Mouse (Mus musculus) CD4-positive, CD25-positive, alpha-beta regulatory T cell, adult 4 months (primary cell): ENCODE results near the gene Bap1. TPM values are rescaled to one million over a fixed set of nuclear protein-coding genes. Genes with fewer than 3 reads are reported as not detected.

Experiments
- ATAC-seq: one replicate; pipeline ENCODE4 v1.8.0; 2017
- polyA plus RNA-seq, 2 experiments: library from polyadenylated mRNA; unstranded; fragments of 100-300 nt; shearing (Covaris generic); gene quantifications; one replicate each; pipeline ENCODE4 v1.2.1; 2017

The Bap1 gene
- polyA plus RNA-seq, 2 experiments from 2014 or later = 26.4 to 36.3 TPM

DNA sequence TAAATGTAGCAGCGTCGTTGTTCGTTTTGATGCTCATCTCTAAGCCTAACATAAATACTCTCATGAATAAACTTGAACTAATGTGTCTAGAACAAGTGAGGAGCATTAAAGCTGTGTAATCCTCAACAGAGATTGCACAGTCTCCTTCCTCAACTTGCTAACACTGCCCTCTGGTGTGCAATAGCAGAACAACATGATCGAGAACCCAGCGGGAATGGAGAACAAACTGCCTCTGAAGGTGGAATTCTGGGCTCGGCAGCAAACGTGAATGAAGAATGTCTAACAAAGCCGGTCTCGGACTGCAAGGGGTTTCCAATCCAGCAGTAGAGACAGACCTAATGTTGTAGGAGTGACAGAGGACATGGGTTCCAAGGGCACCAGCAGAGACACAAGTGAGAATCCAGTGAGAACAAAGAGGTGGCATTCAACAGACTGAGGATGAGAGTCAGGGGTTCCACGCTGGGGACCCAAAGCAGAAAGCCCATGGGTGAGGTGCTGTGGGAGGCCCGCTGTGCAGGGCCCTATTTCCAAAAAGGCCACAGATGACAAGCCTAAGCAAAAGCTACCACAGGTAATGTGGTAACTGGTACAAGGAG lies 17.2 kb upstream of the Bap1 start:
- ATAC-seq = peak; percentile 83

DNA sequence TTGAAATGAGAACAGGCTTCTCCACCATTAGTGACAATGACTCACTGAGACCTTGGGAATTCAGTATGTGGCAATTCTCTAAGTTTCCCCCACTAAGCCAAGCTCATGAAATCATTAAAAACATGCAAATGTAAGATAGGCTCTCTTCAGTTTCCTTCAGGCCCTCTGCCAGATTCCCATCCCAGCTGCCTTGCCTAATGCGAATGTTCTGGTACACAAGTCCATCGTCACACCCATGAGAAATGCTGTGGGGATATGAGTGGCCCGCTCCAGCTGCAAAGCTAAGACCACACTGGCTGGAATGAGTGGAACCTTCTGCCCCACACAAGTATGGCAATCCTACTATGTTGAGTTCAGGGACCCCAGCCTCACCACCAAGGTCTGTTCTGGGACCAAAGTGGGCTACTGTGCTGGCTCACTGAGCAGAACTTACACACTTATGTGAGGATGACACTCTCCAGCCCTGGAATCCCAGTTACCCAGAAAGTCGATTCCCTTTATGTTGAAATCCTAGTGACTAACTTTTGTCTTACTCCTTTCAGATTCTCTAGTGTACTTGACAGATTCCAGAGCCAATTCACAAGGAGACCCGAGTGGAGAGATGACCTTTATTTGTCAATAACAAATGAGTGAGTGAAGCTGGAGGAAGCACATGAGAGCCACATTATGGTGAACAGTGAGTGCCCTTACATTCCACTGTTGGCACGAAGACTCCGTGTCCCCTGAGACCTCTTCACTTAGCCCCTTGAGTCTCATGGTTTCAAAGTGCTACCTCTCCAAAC lies 14.0 kb upstream of the Bap1 start:
- no peak for ATAC-seq

DNA sequence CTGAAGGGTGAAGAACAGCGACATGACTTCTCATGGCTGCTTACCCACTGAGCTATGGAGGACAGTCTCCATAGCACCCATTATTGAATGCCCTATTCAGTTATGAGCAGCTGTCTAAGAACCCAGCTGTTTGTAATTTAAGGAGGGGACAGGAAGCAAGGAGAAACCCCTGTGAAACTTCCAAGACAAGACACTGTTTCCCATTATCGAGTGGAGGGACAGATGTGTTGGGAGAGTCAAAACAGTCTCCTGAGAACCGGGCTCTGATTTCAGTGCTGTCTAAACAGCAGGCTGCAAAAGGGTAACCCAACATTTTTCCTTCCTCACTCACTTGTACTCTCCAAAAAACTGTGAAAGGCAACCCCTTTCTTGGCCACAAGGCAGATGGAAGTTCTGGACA lies 10.7 kb upstream of the Bap1 start:
- ATAC-seq = no peak

DNA sequence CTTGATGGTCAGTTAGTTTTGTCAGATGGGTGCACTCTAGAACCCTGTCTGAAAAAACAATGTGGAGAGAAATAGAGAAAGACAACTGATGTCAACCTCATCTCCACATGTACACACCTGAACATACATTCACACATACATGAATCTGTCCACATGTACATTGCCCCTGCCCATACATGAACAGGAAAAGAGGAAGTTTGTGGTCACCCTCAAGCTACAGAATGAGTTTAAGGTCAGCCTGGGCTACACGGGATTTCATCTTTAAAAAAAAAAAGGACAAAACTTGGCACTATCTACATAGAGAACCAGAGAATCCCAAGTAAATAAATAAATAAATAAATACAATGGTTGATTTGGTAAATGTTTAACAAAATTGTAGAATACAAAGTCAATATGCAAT lies 6.5 kb upstream of the Bap1 start:
- ATAC-seq = no peak

DNA sequence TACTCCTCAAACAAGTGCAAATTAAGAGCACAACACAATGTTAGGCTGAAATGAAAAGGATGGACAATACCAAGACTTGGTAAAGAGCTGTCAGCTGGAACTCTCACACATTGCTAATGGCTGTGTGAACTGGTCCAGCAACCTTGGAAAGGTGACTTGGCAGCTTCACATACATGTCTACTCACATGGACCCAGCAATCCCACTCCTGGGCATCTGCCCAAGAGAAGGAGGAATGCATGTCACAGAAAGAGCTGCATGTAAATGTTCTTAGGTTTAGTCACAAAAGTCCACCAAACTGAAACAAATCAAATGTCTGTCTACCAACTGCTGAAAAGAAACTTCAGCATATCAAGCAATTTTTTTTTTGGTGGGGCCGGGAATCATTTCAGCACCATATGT lies 5.3 kb upstream of the Bap1 start:
- no peak for ATAC-seq

DNA sequence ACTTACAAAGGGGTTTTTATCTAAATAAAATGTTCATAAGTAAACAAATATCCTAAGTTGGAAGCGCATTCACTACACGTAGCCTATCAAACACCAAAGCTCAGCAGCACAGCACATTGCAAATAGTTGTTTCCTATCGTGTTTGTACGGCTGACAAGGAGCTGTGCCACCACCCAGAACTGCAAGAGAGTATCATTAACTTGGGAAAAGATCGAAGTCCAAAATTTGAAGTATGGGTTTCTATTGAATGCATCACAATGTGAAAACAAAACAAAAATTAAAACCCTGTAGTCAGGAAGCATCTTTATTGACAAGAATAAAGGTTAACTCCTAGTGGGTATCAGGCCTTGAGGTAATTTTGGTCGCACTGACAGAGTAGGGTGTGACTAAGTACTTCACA lies 2.9 kb upstream of the Bap1 start:
- no peak for ATAC-seq

DNA sequence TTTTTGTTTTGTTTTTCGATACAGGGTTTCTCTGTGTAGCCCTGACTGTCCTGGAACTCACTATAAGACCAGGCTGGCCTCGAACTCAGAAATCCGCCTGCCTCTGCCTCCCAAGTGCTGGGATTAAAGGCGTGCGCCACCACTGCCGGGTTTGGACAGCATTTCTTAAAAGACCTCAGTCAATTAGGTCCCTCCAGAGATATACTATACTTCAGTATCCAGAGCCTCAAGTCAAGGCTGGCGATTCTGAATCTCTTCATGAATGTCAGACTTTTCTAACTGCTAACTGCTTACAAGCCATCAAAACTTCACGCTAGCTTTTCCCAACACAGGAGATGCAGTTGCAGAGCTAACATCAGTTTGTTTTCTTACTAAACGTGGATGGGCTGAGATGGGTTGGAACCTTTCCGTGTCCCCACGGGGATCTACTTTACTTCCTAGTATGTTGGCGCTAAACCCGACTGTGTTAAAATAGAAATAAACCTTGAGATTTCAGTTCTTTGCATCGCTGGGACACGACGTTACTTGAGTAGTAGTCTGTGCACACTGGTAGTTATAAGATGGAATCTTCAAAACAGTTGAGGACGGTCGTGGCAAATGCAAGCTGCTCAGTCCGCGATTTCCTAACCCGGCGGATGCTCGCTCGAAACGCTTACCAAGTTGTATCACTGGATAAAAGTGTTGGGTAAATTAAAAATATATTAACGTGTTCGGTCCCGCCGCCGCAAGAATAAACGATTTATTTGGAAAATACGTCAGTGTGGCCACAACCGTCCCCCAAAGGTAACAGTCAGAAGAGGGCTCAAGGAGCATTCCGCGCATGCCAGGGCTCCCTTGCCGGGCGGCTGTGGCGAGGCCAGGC lies 797 bp upstream of the Bap1 start:
- ATAC-seq = peak; percentile 46

DNA sequence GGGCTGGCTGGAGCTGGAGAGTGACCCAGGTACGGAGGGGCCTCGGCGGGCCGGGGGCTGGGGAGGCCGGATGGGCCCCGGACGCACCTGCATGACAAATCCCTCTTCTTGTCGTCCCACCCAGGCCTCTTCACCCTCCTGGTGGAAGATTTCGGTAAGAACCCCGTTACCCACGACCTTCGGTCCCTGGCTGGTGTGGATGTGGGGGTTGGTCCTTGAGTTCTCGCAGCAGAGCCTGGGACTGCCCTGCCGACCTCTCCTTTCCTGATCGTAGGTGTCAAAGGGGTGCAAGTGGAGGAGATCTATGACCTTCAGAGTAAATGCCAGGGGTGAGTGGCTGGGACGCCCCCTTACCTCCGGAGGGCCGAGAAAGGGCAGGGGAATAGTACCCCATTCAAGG lies 376 bp downstream of the Bap1 start:
- ATAC-seq = peak; percentile 30

DNA sequence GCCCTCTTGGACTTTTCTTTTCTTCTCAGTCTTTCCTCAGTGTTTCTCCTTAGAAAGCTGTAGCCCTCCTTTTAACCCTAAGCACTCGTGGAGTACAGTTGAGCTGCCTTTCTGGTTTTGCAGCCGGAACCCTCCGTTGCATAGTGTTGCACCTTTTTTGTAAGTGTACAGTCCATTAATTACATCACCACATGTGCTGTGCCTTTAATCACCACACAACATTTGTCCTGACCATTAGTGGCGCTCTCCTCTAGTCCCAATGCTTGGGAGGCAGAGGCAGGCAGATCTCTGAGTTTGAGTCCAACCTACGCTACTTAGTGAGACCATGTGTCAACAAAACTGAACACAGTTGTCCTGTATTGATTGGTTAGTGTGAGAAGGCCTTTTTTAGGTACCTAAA lies 841 bp downstream of the Bap1 start:
- no peak for ATAC-seq

DNA sequence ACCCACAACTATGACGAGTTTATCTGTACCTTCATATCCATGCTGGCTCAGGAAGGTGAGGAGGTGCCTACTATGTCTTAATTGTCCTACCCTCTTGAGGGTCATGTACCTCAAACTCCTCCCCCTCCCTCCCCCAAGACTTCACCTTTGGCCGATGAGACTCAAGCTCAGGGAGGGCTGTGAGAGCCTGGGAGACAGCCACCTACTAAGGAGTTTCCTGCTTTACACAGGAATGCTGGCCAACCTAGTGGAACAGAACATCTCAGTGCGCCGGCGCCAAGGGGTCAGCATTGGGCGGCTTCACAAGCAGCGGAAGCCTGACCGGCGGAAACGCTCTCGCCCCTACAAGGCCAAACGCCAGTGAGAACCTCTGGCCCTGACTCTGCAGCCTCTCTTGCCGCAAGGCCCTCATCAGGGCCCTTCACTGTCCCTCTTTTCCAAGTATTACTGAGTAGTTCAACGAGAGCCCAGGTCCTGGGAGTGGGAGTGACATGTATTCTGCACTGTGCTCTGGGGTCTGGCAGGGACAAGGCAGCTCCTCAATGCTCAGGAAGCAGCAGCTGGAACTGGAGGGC lies 7.3 kb downstream of the Bap1 start:
- ATAC-seq = no peak

DNA sequence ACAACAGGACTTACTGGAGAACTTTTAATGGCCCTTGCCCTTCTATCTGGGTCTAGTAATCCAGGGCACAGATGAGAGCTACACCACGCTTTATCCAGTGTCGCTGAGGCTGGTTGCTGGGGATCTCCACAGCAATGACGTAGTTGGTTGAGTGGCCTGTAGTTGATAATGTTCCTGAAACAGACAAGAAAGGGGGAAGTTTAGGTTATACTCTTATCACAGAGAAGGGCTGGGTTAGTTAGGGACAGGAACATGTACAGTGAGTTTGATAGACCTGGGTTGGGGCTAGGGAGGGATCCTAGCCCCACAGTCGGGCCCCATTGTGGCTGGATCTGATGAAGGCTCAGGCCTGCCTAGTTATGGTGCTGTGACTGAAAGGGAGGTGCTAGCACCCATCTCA lies 9.1 kb downstream of the Bap1 start:
- no peak for ATAC-seq

DNA sequence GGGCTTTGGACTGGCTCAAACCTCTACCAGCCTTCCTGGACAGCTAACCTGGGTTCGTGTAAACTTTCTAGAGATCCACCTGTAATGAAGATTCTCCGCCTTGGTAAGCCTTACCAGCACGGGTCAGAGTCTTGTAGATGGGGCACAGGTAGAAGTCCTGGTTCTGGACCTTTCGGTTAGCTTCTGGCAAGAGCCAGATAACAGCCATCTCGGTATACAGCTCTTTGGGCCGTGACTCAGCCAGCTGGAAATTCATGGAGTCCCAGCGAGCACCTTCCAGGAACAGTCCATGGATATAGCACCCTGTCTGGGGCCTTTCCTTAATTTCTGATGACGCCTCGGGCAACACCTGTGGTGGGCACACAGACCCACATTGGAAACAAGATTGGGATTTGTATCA lies 9.7 kb downstream of the Bap1 start:
- no peak for ATAC-seq

DNA sequence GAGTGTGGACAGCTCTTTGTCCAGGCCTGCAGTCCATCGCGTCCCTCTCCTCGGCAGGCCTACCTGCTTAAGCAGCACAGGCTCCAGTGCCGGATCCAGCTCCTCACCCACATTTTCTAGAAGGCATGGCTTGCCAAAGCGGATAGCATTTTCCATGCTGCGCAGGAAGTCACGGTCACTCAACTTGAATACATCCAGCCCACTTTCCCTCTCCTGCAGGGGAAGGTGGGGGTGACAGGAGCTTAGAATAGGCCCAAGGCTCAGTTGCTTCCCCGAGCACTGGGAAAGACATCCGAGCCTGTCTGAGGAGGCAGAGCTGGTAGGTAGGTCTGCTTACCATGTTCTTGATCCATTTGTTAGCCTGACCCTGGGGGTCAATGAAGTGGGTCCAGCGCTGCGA lies 16.4 kb downstream of the Bap1 start:
- no peak for ATAC-seq

DNA sequence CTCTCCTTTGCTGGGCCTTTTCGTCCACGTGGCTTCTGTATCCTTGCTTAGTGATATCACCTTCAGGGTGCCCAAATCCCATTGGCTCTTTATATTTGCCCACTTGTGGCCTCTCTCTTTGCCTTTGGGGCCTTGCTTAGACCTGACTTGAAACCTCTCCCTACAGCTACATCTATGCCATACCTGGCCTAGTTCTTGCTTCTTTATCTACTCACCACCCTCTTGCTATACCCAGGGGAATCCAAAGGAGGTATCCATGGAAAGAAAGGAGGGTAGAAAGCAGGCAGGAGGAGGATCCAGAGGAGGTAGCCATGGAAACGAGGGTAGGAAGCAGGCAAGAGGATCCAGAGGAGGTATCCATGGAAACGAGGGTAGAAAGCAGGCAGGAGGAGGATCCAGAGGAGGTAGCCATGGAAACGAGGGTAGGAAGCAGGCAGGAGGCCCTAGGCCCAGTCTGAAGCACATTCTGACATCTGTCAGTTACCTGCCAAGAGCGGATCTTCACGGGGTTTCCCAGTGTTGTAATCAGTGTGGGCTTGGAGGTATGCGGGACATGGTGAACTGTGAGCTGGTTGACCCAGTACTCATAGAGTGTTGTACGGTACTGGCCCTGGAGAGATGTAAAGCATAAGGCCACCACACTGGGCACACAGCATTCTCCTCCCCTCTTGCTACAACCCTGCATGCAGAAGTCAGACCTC lies 17.2 kb downstream of the Bap1 start:
- ATAC-seq = no peak

DNA sequence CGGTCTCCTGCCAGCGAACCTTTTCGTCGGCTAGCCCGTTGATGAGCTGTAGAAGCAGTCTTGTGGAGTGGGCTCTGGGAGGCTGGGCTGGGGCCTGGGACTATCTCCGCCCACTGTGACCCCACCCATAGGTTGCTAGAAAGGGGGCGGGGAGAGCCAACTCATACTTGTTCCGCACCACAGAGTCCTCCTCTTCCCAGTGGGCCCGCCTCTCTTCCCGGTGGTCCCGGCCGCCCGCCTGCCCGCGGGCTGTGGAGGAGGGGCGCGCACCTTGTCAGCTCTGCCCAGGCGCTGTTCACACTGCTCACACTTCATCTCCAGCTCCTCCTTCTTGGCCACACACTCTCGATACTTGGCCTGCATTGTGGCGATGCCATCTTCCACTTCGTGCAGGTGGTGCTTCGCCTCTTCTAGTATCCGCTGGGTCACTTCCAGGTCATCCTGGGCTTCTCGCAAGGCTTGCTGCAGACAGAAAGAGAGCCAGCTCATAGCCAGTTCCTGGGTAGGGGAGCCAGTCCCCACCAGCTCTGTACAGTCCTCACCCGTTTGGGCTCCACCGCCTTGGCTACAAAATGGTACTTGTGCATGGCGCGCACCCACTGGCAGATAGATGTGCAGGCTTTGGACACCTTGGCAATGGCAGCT lies 18.3 kb downstream of the Bap1 start:
- no peak for ATAC-seq

DNA sequence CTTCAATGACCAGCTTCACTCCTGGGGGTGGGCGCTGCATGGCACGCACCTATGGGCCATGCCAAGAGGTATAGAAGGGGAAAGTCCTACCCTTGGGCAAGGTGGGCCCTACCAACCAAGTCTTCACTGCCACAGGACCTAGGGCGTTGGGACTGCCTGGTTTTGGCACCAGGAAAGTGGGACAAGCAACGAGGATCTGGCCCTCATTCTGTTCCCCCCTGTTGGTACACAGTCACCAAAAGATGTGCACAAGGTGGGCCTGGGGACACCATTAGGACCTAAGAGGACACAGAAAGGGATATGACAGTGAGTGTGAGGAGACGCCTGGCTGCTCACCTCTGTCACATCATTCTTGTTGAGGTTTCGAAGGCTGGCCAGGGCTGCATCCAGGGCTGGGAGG lies 19.9 kb downstream of the Bap1 start:
- no peak for ATAC-seq

DNA sequence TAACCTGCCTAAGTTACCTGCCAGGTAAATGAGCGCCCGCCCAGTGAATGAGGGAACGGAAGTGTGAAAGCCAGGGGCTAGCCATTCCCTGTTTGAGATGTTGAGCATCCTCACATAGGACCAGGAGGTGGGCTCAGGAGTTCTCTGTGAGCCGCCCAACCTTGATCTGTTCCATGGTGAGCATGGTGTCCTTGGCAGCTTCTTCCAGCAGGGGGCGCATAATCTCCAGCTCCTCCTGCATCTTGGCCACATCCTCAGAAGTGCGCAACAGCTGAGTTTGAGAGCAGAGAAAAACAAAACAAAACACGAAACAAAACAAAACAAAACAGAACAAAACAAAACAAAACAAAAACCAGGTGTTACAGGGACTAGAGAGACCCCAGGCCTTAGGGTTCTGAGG lies 20.9 kb downstream of the Bap1 start:
- peak; percentile 87 for ATAC-seq

DNA sequence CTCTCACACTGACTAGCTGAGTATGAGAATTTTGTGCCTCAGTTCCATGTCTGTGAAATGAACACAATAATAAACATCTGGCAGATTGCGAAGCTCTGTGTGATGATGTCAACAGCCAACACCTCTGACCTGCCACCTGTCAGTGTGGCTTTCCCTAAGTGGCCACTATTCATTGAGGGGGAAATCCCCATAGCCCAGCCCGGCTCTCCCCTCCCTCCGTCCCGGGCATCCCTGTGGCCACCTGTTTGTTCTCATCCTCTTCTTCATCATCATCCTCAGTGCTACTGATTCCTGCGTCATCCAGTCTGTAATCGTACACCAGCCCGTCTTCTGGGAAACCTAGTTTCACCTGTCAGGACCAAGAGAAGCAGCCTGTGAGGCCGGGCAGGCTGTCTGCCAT lies 34.5 kb downstream of the Bap1 start:
- no peak for ATAC-seq
